21 mouse cellular contexts compared by ENCODE assay signal in the genomic region with DNA sequence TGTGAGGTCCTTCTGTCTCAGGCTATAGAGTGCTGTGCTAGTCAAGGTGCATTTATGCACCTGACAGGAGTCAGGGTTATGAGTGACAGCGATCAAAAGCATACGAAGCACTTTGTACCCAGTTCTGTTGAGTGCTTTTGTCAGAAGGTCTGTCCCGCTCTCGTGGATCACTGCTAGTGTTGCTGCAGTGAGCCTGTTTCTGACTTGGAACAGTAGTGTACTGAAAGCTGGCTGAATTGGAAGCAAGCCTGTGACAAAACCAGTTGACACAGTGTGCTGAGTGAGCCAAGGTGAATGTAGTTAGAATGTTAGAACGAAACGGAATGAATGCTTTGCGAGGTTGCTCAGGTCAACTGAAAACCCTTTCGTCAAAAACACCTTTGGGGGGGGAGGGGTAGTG.
A peak's percentile ranks its signal among the peaks of the same experiment; 100 is the strongest.
DNase-seq lines count a peak whose midpoint lies in the region; ATAC-seq and TF ChIP-seq lines count a peak whose summit lies in the region.
"Had no signal": no experiment of that assay in that cellular context is flagged by ENCODE, and none has a peak within 500 bp of the region (broad histone marks: within the 10 kb centered on the region; RNA-seq: fewer than 3 reads in every experiment).

No protein-coding gene starts in this region.

- no peaks in the 10 kb centered on the region for H3K27me3 ChIP-seq in kidney, embryonic 15.5 days
- no peaks in the 10 kb centered on the region for H3K27me3 ChIP-seq in liver, postnatal 0 days (ENCODE audit: insufficient read depth, low read length)
- H3K27me3 ChIP-seq: heart, embryonic 15.5 days; limb, embryonic 12.5 days; lung, embryonic 15.5 days; neural tube, embryonic 12.5 days had no signal

- H3K36me3 ChIP-seq in kidney, embryonic 15.5 days = no peaks in the 10 kb centered on the region
- H3K36me3 ChIP-seq in liver, postnatal 0 days (replicated peaks; ENCODE audit: insufficient read depth, low read length) = no peaks in the 10 kb centered on the region
- H3K36me3 ChIP-seq: embryonic facial prominence, embryonic 10.5 days; heart, embryonic 15.5 days; hindbrain, embryonic 10.5 days; limb, embryonic 12.5 days; lung, embryonic 15.5 days; neural tube, embryonic 12.5 days had no signal

- 77% methylated on average over 8 of the region's 8 CpGs for WGBS in kidney, embryonic 15.5 days
- WGBS in liver, postnatal 0 days (ENCODE audit: insufficient replicate concordance) = 73% methylated on average over 8 of the region's 8 CpGs

- intact Hi-C loops in heart, postnatal 25 days (cut with DNase I) = no loop called here

- H3K9ac ChIP-seq in kidney, embryonic 15.5 days = no peak overlapping the region
- H3K9ac ChIP-seq in liver, postnatal 0 days (replicated peaks) = no peak overlapping the region
- H3K9ac ChIP-seq: heart, embryonic 15.5 days; limb, embryonic 12.5 days; liver, embryonic 14.5 days; lung, embryonic 15.5 days; neural tube, embryonic 12.5 days had no signal

- H3K9me3 ChIP-seq in kidney, embryonic 15.5 days (replicated peaks) = no peaks in the 10 kb centered on the region
- H3K9me3 ChIP-seq in liver, postnatal 0 days (ENCODE audit: low read length) = no peaks in the 10 kb centered on the region
- H3K9me3 ChIP-seq: embryonic facial prominence, embryonic 10.5 days; heart, embryonic 15.5 days; hindbrain, embryonic 10.5 days; limb, embryonic 12.5 days; lung, embryonic 15.5 days; megakaryocyte, embryonic 14.5 days; neural tube, embryonic 12.5 days had no signal

- no peak overlapping the region for H3K4me2 ChIP-seq in kidney, embryonic 15.5 days
- no peak overlapping the region for H3K4me2 ChIP-seq in liver, postnatal 0 days (ENCODE audit: low read depth, low read length)
- H3K4me2 ChIP-seq: heart, embryonic 15.5 days; limb, embryonic 12.5 days; lung, embryonic 15.5 days; neural tube, embryonic 12.5 days had no signal

- TF ChIP-seq EP300 in liver, postnatal 0 days (IDR thresholded peaks at IDR 0.05; ENCODE audit: low read depth) = no peak

- peaks cover 9% of the 10 kb centered on the region; the same call in 1 of the 2 replicates for H3K4me1 ChIP-seq in kidney, embryonic 15.5 days
- 0 out of 2 replicates have a peak, but pooled peaks cover 3% of the 10 kb centered on the region for H3K4me1 ChIP-seq in liver, postnatal 0 days (ENCODE audit: insufficient read depth)
- H3K4me1 ChIP-seq: lung, embryonic 15.5 days; megakaryocyte, embryonic 14.5 days; neural tube, embryonic 12.5 days had no signal

- no peak for ATAC-seq in kidney, embryonic 15.5 days (replicated peaks; ENCODE audit: low FRiP score)
- ATAC-seq in liver, postnatal 0 days = no peak

- no peak overlapping the region for H3K4me3 ChIP-seq in kidney, embryonic 15.5 days (replicated peaks)
- H3K4me3 ChIP-seq in liver, postnatal 0 days (ENCODE audit: low read depth, low read length) = no peak overlapping the region
- H3K4me3 ChIP-seq: embryonic facial prominence, embryonic 10.5 days; heart, embryonic 15.5 days; hindbrain, embryonic 10.5 days; limb, embryonic 12.5 days; lung, embryonic 15.5 days; megakaryocyte, embryonic 14.5 days; neural tube, embryonic 12.5 days had no signal

- no peak overlapping the region for H3K27ac ChIP-seq in kidney, embryonic 15.5 days
- H3K27ac ChIP-seq in liver, postnatal 0 days (ENCODE audit: low read depth) = peak overlapping the region; percentile 7; the same call in 1 of the 2 replicates
- H3K27ac ChIP-seq: embryonic facial prominence, embryonic 10.5 days; heart, embryonic 15.5 days; hindbrain, embryonic 10.5 days; kidney, postnatal 0 days; limb, embryonic 12.5 days; liver, embryonic 14.5 days; lung, embryonic 15.5 days; neural tube, embryonic 12.5 days had no signal

- TF ChIP-seq CTCF in liver, postnatal 0 days (IDR thresholded peaks at IDR 0.05; ENCODE audit: low read depth) = no peak

- peak; percentile 91 for DNase-seq in heart, adult 11 months
- DNase-seq in heart, postnatal 25 days (ENCODE audit: low spot score) = no peak
- DNase-seq in kidney, adult 18-20 months = peak; percentile 21
- DNase-seq in liver, postnatal 0 days = no peak
- DNase-seq in liver = no peak
- DNase-seq in right cerebral cortex, adult 18-20 months = no peak
- DNase-seq: adrenal gland, postnatal 25 days; cerebellum, adult 9-11 months; lung, postnatal 36 days; midbrain, embryonic 14.5 days; retina, postnatal 1 day had no signal

Comparison
In these comparisons a context has a peak if more than half of its experiments do, and no peak if none do; other contexts are left out.
1. DNase-seq: peak in heart, adult 11 months (single experiment) and kidney, adult 18-20 months (single experiment); none in heart, postnatal 25 days (single experiment), liver, postnatal 0 days (single experiment), liver (single experiment) and right cerebral cortex, adult 18-20 months (single experiment).